Mouse (Mus musculus) myocyte (in vitro differentiated cells): ENCODE measurements at regions not wholly inside any gene's neighbourhood (a gene's known extent, or its start where the extent isn't known, plus 50 kb on each side); places are given as distances from the start of the nearest gene placed in this dataset.

ENCODE experiments used
- E2F4 ChIP-seq: IDR thresholded peaks from one replicate; pipeline ENCODE4 v1.6.1; 2011; ENCODE audit warnings: mild to moderate bottlenecking, control low read depth, moderate library complexity; ENCODE audit not compliant: insufficient read depth
- MYOD1 ChIP-seq, 3 experiments: IDR thresholded peaks; one replicate each; pipeline ENCODE4 v1.6.1; 2011; ENCODE audit warnings: control low read depth in 2 of 3, low read depth in 2 of 3, mild to moderate bottlenecking in 2 of 3, moderate library complexity in 1 of 3; ENCODE audit not compliant: insufficient read length in 2 of 3, control insufficient read depth in 1 of 3
- USF1 ChIP-seq: IDR thresholded peaks from one replicate; pipeline ENCODE4 v1.6.1; 2011; ENCODE audit warnings: low read depth, mild to moderate bottlenecking, control low read depth, moderate library complexity

- TF ChIP-seq MYOD1 (IDR thresholded peaks at IDR 0.05; ENCODE audit: control insufficient read depth in 1 of 3, insufficient read length in 2 of 3, low read depth in 2 of 3) (no peak), USF1 (no peak), E2F4 (no peak)
Measured at GRCm38 (mm10) chr3:18740344-18740743, 792.1 kb downstream of the Cypt12 start.
